Mouse (Mus musculus): ENCODE data around the gene Zw10. TPM values are rescaled to one million over a fixed set of nuclear protein-coding genes. Genes with fewer than 3 reads are reported as not detected.

Zw10 gene
- polyA plus RNA-seq, 1 experiment from 2014 or later, result 8.1 TPM

DNA sequence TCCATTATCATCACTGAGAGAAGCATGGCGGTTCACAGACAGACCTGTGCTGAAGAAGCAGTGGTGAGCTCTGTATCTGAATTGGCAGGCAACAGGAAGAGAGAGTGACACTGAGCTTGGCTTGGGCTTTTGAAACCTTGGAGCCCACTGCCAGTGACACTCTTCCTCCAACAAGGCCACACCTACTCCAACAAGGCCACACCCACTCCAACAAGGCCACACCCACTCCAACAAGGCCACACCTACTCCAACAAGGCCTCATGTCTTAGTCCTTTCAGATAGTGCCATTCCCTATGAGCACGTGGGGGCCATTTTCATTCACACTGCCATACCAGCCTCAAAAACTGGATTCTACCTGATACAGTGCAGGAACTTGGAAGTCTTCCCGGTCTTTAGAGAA is 43.5 kb downstream of the Zw10 start:
- Histone ChIP-seq H3K4me2 (replicated peaks; ENCODE audit: low read depth) (no peak overlapping the region), H3K9ac (ENCODE audit: low read depth, low read length) (no peak overlapping the region), H3K27ac (ENCODE audit: low read depth, low read length) (no peak overlapping the region), H3K36me3 (ENCODE audit: control insufficient read depth, insufficient read depth) (no peaks in the 10 kb centered on the region), H3K4me1 (replicated peaks; ENCODE audit: control insufficient read depth, insufficient read depth, low read length) (no peaks in the 10 kb centered on the region), H3K4me3 (ENCODE audit: low read depth, low read length) (no peak overlapping the region), H3K27me3 (replicated peaks; ENCODE audit: control insufficient read depth, insufficient read depth, low read length) (no peaks in the 10 kb centered on the region), H3K9me3 (ENCODE audit: control insufficient read depth) (no peaks in the 10 kb centered on the region)
- no peak for TF ChIP-seq CTCF (IDR thresholded peaks at IDR 0.05; ENCODE audit: low read depth)
- 93% methylated on average over 3 of the region's 3 CpGs for WGBS
- no peak for ATAC-seq

- H3K4me2 ChIP-seq (replicated peaks; ENCODE audit: low read depth), result no peak overlapping the region
- no peak overlapping the region for H3K4me3 ChIP-seq (ENCODE audit: low read depth, low read length)
- no peaks in the 10 kb centered on the region for H3K36me3 ChIP-seq (ENCODE audit: control insufficient read depth, insufficient read depth)
- ATAC-seq, result no peak
- no peaks in the 10 kb centered on the region for H3K9me3 ChIP-seq (ENCODE audit: control insufficient read depth)
- no peak for TF ChIP-seq CTCF (IDR thresholded peaks at IDR 0.05; ENCODE audit: low read depth)
- WGBS, result 25% methylated on average over 1 of the region's 1 CpGs
- H3K27ac ChIP-seq (ENCODE audit: low read depth, low read length), result no peak overlapping the region
- H3K9ac ChIP-seq (ENCODE audit: low read depth, low read length), result no peak overlapping the region
- H3K4me1 ChIP-seq (replicated peaks; ENCODE audit: control insufficient read depth, insufficient read depth, low read length), result no peaks in the 10 kb centered on the region
- no peaks in the 10 kb centered on the region for H3K27me3 ChIP-seq (replicated peaks; ENCODE audit: control insufficient read depth, insufficient read depth, low read length)
Observed at GRCm38 (mm10) chr9:49102328-49102727, 46.9 kb downstream of the Zw10 start.

DNA sequence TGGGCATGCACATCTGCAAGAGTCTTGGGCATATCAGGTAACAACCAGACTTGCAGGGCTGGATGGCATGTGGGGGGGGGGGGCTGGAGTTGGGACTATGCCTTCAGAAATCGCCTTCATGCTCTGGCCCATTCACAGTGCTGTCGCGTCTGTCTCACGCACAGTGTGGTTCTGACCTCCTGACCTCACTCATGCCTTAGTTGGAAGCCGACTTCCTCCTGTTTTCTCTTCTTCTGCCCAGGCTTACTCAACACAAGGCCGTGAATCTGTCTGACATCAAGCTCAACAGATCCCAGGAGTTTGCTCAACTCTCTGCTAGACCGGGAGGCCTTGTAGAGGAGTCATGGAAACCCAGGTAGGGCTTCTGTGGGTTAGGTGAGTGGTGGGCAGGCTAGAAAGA is 53.7 kb downstream of the Zw10 start:
- no peak for ATAC-seq
- TF ChIP-seq CTCF (IDR thresholded peaks at IDR 0.05; ENCODE audit: low read depth), result no peak
- Histone ChIP-seq H3K4me2 (replicated peaks; ENCODE audit: low read depth) (no peak overlapping the region), H3K27me3 (replicated peaks; ENCODE audit: control insufficient read depth, insufficient read depth, low read length) (no peaks in the 10 kb centered on the region), H3K9me3 (ENCODE audit: control insufficient read depth) (no peaks in the 10 kb centered on the region), H3K27ac (ENCODE audit: low read depth, low read length) (no peak overlapping the region), H3K9ac (ENCODE audit: low read depth, low read length) (no peak overlapping the region), H3K4me3 (ENCODE audit: low read depth, low read length) (no peak overlapping the region), H3K4me1 (replicated peaks; ENCODE audit: control insufficient read depth, insufficient read depth, low read length) (no peaks in the 10 kb centered on the region), H3K36me3 (ENCODE audit: control insufficient read depth, insufficient read depth) (no peaks in the 10 kb centered on the region)
- WGBS, result 67% methylated on average over 7 of the region's 7 CpGs

DNA sequence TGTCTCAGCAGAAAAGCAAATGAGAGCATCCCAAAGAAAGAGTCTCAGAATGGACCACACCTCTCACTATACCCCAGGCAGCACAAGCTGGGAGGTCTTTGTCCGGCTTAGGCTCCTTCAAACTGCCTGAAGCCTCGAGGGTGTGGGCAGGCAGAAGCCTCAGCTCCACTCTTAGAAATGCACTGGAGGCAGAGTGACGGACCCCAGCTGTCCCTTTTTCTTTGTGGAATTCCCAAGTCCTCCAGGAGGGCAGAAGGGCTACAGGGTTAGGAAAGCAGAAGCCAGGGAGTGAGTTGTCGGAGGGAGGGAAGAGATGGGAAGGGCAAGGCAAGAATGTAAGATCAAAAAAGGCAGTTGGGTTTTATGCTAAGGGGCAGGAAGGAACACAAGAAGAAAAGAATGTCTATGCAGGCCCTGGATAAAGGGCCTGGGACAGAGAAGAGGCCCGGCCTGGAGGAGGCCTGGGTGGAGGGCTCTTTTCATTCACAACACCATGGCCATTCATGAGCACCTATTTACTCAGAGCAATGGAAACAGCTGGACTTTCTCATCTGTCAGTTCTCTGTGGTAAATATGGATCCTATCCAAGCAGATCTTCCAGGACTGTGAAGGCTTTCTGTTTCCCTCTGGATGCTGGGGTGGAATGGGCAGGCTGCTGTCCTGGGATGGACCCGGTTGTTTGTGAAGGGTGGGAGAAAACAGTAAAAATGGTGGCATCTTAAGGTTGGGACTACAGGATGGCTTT is 55.2 kb downstream of the Zw10 start:
- no peak overlapping the region for H3K27ac ChIP-seq (ENCODE audit: low read depth, low read length)

GRCm38 (mm10) chr9:49111296-49111695 is 55.9 kb downstream of the Zw10 start:
- Histone ChIP-seq H3K9me3 (ENCODE audit: control insufficient read depth) (no peaks in the 10 kb centered on the region), H3K27ac (ENCODE audit: low read depth, low read length) (no peak overlapping the region), H3K36me3 (ENCODE audit: control insufficient read depth, insufficient read depth) (no peaks in the 10 kb centered on the region), H3K27me3 (replicated peaks; ENCODE audit: control insufficient read depth, insufficient read depth, low read length) (no peaks in the 10 kb centered on the region), H3K4me1 (replicated peaks; ENCODE audit: control insufficient read depth, insufficient read depth, low read length) (no peaks in the 10 kb centered on the region), H3K4me2 (replicated peaks; ENCODE audit: low read depth) (no peak overlapping the region), H3K9ac (ENCODE audit: low read depth, low read length) (no peak overlapping the region), H3K4me3 (ENCODE audit: low read depth, low read length) (no peak overlapping the region)
- 77% methylated on average over 5 of the region's 5 CpGs for WGBS
- TF ChIP-seq CTCF (IDR thresholded peaks at IDR 0.05; ENCODE audit: low read depth), result no peak
- no peak for ATAC-seq

More for the DNA sequence above, 55.2 kb downstream of the Zw10 start:
- no peak for TF ChIP-seq CTCF (IDR thresholded peaks at IDR 0.05; ENCODE audit: low read depth)
- no peaks in the 10 kb centered on the region for H3K4me1 ChIP-seq (replicated peaks; ENCODE audit: control insufficient read depth, insufficient read depth, low read length)
- H3K4me3 ChIP-seq (ENCODE audit: low read depth, low read length), result no peak overlapping the region
- WGBS, result 61% methylated on average over 6 of the region's 6 CpGs
- no peak for ATAC-seq
- no peaks in the 10 kb centered on the region for H3K36me3 ChIP-seq (ENCODE audit: control insufficient read depth, insufficient read depth)
- H3K4me2 ChIP-seq (replicated peaks; ENCODE audit: low read depth), result no peak overlapping the region
- no peaks in the 10 kb centered on the region for H3K27me3 ChIP-seq (replicated peaks; ENCODE audit: control insufficient read depth, insufficient read depth, low read length)
- H3K9ac ChIP-seq (ENCODE audit: low read depth, low read length), result no peak overlapping the region
- H3K9me3 ChIP-seq (ENCODE audit: control insufficient read depth), result no peaks in the 10 kb centered on the region

GRCm38 (mm10) chr9:49118271-49118825 is 62.9 kb downstream of the Zw10 start:
- H3K36me3 ChIP-seq (ENCODE audit: control insufficient read depth, insufficient read depth), result no peaks in the 10 kb centered on the region
- ATAC-seq, result no peak

More at GRCm38 (mm10) chr9:49118271-49118825, 62.9 kb downstream of the Zw10 start:
- no peak for TF ChIP-seq CTCF (IDR thresholded peaks at IDR 0.05; ENCODE audit: low read depth)
- Histone ChIP-seq H3K4me3 (ENCODE audit: low read depth, low read length) (no peak overlapping the region), H3K27ac (ENCODE audit: low read depth, low read length) (no peak overlapping the region), H3K4me1 (replicated peaks; ENCODE audit: control insufficient read depth, insufficient read depth, low read length) (no peaks in the 10 kb centered on the region), H3K9me3 (ENCODE audit: control insufficient read depth) (no peaks in the 10 kb centered on the region), H3K4me2 (replicated peaks; ENCODE audit: low read depth) (no peak overlapping the region), H3K9ac (ENCODE audit: low read depth, low read length) (no peak overlapping the region), H3K27me3 (replicated peaks; ENCODE audit: control insufficient read depth, insufficient read depth, low read length) (no peaks in the 10 kb centered on the region)
- WGBS, result 38% methylated on average over 3 of the region's 3 CpGs

All from intestine, postnatal 0 days (tissue).